Mouse (Mus musculus): ENCODE measurements around the gene Cdk15. TPM values are rescaled to one million over a fixed set of nuclear protein-coding genes. Genes with fewer than 3 reads are reported as not detected.

Cdk15 gene
- polyA plus RNA-seq, 1 experiment from 2014 or later = not detected

- TF ChIP-seq CTCF (IDR thresholded peaks at IDR 0.05; ENCODE audit: low read depth) = no peak
- no peak overlapping the region for H3K4me3 ChIP-seq (ENCODE audit: low read depth, low read length)
- WGBS = 39% methylated on average over 9 of the region's 9 CpGs
- H3K36me3 ChIP-seq (ENCODE audit: insufficient read depth) = no peaks in the 10 kb centered on the region
- peaks cover 6% of the 10 kb centered on the region; the same call in 1 of the 2 replicates for H3K4me1 ChIP-seq (ENCODE audit: insufficient read depth)
- H3K9ac ChIP-seq = no peak overlapping the region
- ATAC-seq (ENCODE audit: insufficient read depth) = no peak
- no peak overlapping the region for H3K27ac ChIP-seq (ENCODE audit: low read depth)
- H3K4me2 ChIP-seq = no peak overlapping the region
- no peaks in the 10 kb centered on the region for H3K9me3 ChIP-seq (ENCODE audit: low read depth, low read length)
- peak; percentile 41 for DNase-seq
- no peaks in the 10 kb centered on the region for H3K27me3 ChIP-seq (ENCODE audit: insufficient read depth, low read length)
Measured at GRCm38 (mm10) chr1:59298491-59299090, 41.9 kb downstream of the Cdk15 start.

GRCm38 (mm10) chr1:59307310-59307709 lies 50.6 kb downstream of the Cdk15 start:
- Histone ChIP-seq H3K9me3 (ENCODE audit: low read depth, low read length) (no peaks in the 10 kb centered on the region), H3K4me3 (ENCODE audit: low read depth, low read length) (no peak overlapping the region), H3K36me3 (ENCODE audit: insufficient read depth) (no peaks in the 10 kb centered on the region), H3K27me3 (ENCODE audit: insufficient read depth, low read length) (no peaks in the 10 kb centered on the region), H3K27ac (ENCODE audit: low read depth) (no peak overlapping the region), H3K9ac (no peak overlapping the region), H3K4me2 (no peak overlapping the region), H3K4me1 (ENCODE audit: insufficient read depth) (peaks cover 6% of the 10 kb centered on the region; the same call in 1 of the 2 replicates)
- 87% methylated on average over 5 of the region's 5 CpGs for WGBS
- DNase-seq (no peak), ATAC-seq (ENCODE audit: insufficient read depth) (no peak)
- TF ChIP-seq CTCF (IDR thresholded peaks at IDR 0.05; ENCODE audit: low read depth) = no peak

GRCm38 (mm10) chr1:59311292-59311885 lies 54.7 kb downstream of the Cdk15 start:
- Histone ChIP-seq H3K27me3 (ENCODE audit: insufficient read depth, low read length) (no peaks in the 10 kb centered on the region), H3K4me2 (no peak overlapping the region), H3K9me3 (ENCODE audit: low read depth, low read length) (no peaks in the 10 kb centered on the region), H3K9ac (no peak overlapping the region), H3K4me3 (ENCODE audit: low read depth, low read length) (no peak overlapping the region), H3K4me1 (ENCODE audit: insufficient read depth) (peaks cover 12% of the 10 kb centered on the region; the same call in 1 of the 2 replicates), H3K27ac (ENCODE audit: low read depth) (no peak overlapping the region), H3K36me3 (ENCODE audit: insufficient read depth) (no peaks in the 10 kb centered on the region)
- peak; percentile 48 for TF ChIP-seq CTCF (IDR thresholded peaks at IDR 0.05; ENCODE audit: low read depth)
- ATAC-seq (ENCODE audit: insufficient read depth) (no peak), DNase-seq (peak; percentile 61)
- WGBS = 59% methylated on average over 5 of the region's 5 CpGs

GRCm38 (mm10) chr1:59312187-59313153 lies 55.8 kb downstream of the Cdk15 start:
- Histone ChIP-seq H3K9me3 (ENCODE audit: low read depth, low read length) (no peaks in the 10 kb centered on the region), H3K9ac (no peak overlapping the region), H3K4me3 (ENCODE audit: low read depth, low read length) (no peak overlapping the region), H3K4me1 (ENCODE audit: insufficient read depth) (peaks cover 12% of the 10 kb centered on the region; the same call in 1 of the 2 replicates), H3K36me3 (ENCODE audit: insufficient read depth) (no peaks in the 10 kb centered on the region), H3K27me3 (ENCODE audit: insufficient read depth, low read length) (no peaks in the 10 kb centered on the region), H3K4me2 (no peak overlapping the region), H3K27ac (ENCODE audit: low read depth) (no peak overlapping the region)
- DNase-seq = no peak
- TF ChIP-seq CTCF (IDR thresholded peaks at IDR 0.05; ENCODE audit: low read depth) = no peak
- 64% methylated on average over 10 of the region's 10 CpGs for WGBS
- ATAC-seq (ENCODE audit: insufficient read depth) = no peak

- no peak for TF ChIP-seq CTCF (IDR thresholded peaks at IDR 0.05; ENCODE audit: low read depth)
- ATAC-seq (ENCODE audit: insufficient read depth) (no peak), DNase-seq (peak; percentile 13)
- 67% methylated on average over 8 of the region's 8 CpGs for WGBS
- H3K27me3 ChIP-seq (ENCODE audit: insufficient read depth, low read length) = no peaks in the 10 kb centered on the region
- H3K27ac ChIP-seq (ENCODE audit: low read depth) = no peak overlapping the region
- no peaks in the 10 kb centered on the region for H3K9me3 ChIP-seq (ENCODE audit: low read depth, low read length)
- H3K4me2 ChIP-seq = no peak overlapping the region
- H3K4me1 ChIP-seq (ENCODE audit: insufficient read depth) = peaks cover 12% of the 10 kb centered on the region; the same call in 1 of the 2 replicates
- H3K36me3 ChIP-seq (ENCODE audit: insufficient read depth) = no peaks in the 10 kb centered on the region
- no peak overlapping the region for H3K4me3 ChIP-seq (ENCODE audit: low read depth, low read length)
- no peak overlapping the region for H3K9ac ChIP-seq
Measured at GRCm38 (mm10) chr1:59313154-59313940, 56.6 kb downstream of the Cdk15 start.

GRCm38 (mm10) chr1:59315057-59315807 lies 58.5 kb downstream of the Cdk15 start:
- no peak overlapping the region for H3K4me3 ChIP-seq (ENCODE audit: low read depth, low read length)
- 22% methylated on average over 5 of the region's 5 CpGs for WGBS
- no peak for TF ChIP-seq CTCF (IDR thresholded peaks at IDR 0.05; ENCODE audit: low read depth)
- H3K9ac ChIP-seq = no peak overlapping the region
- no peaks in the 10 kb centered on the region for H3K9me3 ChIP-seq (ENCODE audit: low read depth, low read length)
- no peak overlapping the region for H3K27ac ChIP-seq (ENCODE audit: low read depth)
- H3K27me3 ChIP-seq (ENCODE audit: insufficient read depth, low read length) = no peaks in the 10 kb centered on the region
- H3K4me2 ChIP-seq = no peak overlapping the region
- no peaks in the 10 kb centered on the region for H3K36me3 ChIP-seq (ENCODE audit: insufficient read depth)
- peaks cover 7% of the 10 kb centered on the region; the same call in 1 of the 2 replicates for H3K4me1 ChIP-seq (ENCODE audit: insufficient read depth)
- DNase-seq (peak; percentile 17), ATAC-seq (ENCODE audit: insufficient read depth) (peak; percentile 46; the same call in 1 of the 2 replicates)
